Mouse (Mus musculus): Measurements from ENCODE around the gene Wapl. TPM values are rescaled to one million over a fixed set of nuclear protein-coding genes. Genes with fewer than 3 reads are reported as not detected.

The Wapl gene
- polyA plus RNA-seq, 1 experiment from 2014 or later, result 13.9 TPM

- Histone ChIP-seq H3K4me2 (no peak overlapping the region), H3K9ac (no peak overlapping the region), H3K9me3 (replicated peaks) (no peaks in the 10 kb centered on the region), H3K36me3 (no peaks in the 10 kb centered on the region), H3K27me3 (no peaks in the 10 kb centered on the region), H3K4me3 (no peak overlapping the region), H3K4me1 (replicated peaks) (peaks cover 7% of the 10 kb centered on the region), H3K27ac (no peak overlapping the region)
- no peak for ATAC-seq (replicated peaks; ENCODE audit: insufficient number of reproducible peaks, insufficient read depth, low FRiP score, low read depth)
- 45% methylated on average over 10 of the region's 10 CpGs for WGBS
These were observed 90.2 kb downstream of the Wapl start for GRCm38 (mm10) chr14:34763771-34764539.

GRCm38 (mm10) chr14:34764908-34765307 lies 91.2 kb downstream of the Wapl start:
- WGBS, result 86% methylated on average over 9 of the region's 9 CpGs

GRCm38 (mm10) chr14:34765380-34765779 lies 91.7 kb downstream of the Wapl start:
- no peak overlapping the region for H3K4me2 ChIP-seq
- peaks cover 11% of the 10 kb centered on the region for H3K4me1 ChIP-seq (replicated peaks)
- peaks cover 7% of the 10 kb centered on the region for H3K27me3 ChIP-seq
- H3K9me3 ChIP-seq (replicated peaks), result no peaks in the 10 kb centered on the region
- H3K4me3 ChIP-seq, result no peak overlapping the region
- no peak overlapping the region for H3K9ac ChIP-seq
- ATAC-seq (replicated peaks; ENCODE audit: insufficient number of reproducible peaks, insufficient read depth, low FRiP score, low read depth), result no peak
- H3K36me3 ChIP-seq, result no peaks in the 10 kb centered on the region
- no peak overlapping the region for H3K27ac ChIP-seq
- 84% methylated on average over 7 of the region's 7 CpGs for WGBS

More at GRCm38 (mm10) chr14:34764908-34765307, 91.2 kb downstream of the Wapl start:
- Histone ChIP-seq H3K36me3 (no peaks in the 10 kb centered on the region), H3K4me2 (no peak overlapping the region), H3K27me3 (peaks cover 5% of the 10 kb centered on the region), H3K27ac (no peak overlapping the region), H3K4me3 (no peak overlapping the region), H3K9ac (no peak overlapping the region), H3K4me1 (replicated peaks) (peaks cover 11% of the 10 kb centered on the region), H3K9me3 (replicated peaks) (no peaks in the 10 kb centered on the region)
- ATAC-seq (replicated peaks; ENCODE audit: insufficient number of reproducible peaks, insufficient read depth, low FRiP score, low read depth), result no peak

- H3K9ac ChIP-seq, result no peak overlapping the region
- 87% methylated on average over 5 of the region's 5 CpGs for WGBS
- no peak for ATAC-seq (replicated peaks; ENCODE audit: insufficient number of reproducible peaks, insufficient read depth, low FRiP score, low read depth)
- no peaks in the 10 kb centered on the region for H3K36me3 ChIP-seq
- H3K27me3 ChIP-seq, result peaks cover 10% of the 10 kb centered on the region
- no peaks in the 10 kb centered on the region for H3K9me3 ChIP-seq (replicated peaks)
- H3K27ac ChIP-seq, result no peak overlapping the region
- no peak overlapping the region for H3K4me2 ChIP-seq
- H3K4me3 ChIP-seq, result no peak overlapping the region
- peaks cover 11% of the 10 kb centered on the region for H3K4me1 ChIP-seq (replicated peaks)
These were observed 92.5 kb downstream of the Wapl start for GRCm38 (mm10) chr14:34766181-34766580.

GRCm38 (mm10) chr14:34768373-34768772 lies 94.6 kb downstream of the Wapl start:
- Histone ChIP-seq H3K36me3 (no peaks in the 10 kb centered on the region), H3K27ac (no peak overlapping the region), H3K9me3 (replicated peaks) (no peaks in the 10 kb centered on the region), H3K4me2 (peak overlapping the region; percentile 100), H3K27me3 (peaks cover 10% of the 10 kb centered on the region), H3K9ac (no peak overlapping the region), H3K4me1 (replicated peaks) (peaks cover 11% of the 10 kb centered on the region), H3K4me3 (peak overlapping the region; percentile 58)
- WGBS, result 2% methylated on average over 10 of the region's 10 CpGs
- peak; percentile 69 for ATAC-seq (replicated peaks; ENCODE audit: insufficient number of reproducible peaks, insufficient read depth, low FRiP score, low read depth)

GRCm38 (mm10) chr14:34769021-34769566 lies 95.4 kb downstream of the Wapl start:
- Histone ChIP-seq H3K9me3 (replicated peaks) (no peaks in the 10 kb centered on the region), H3K9ac (peak overlapping the region; percentile 57), H3K27me3 (peaks cover 10% of the 10 kb centered on the region), H3K4me2 (peak overlapping the region; percentile 100), H3K27ac (no peak overlapping the region), H3K36me3 (no peaks in the 10 kb centered on the region), H3K4me1 (replicated peaks) (peaks cover 11% of the 10 kb centered on the region), H3K4me3 (peak overlapping the region; percentile 58)
- WGBS, result under 1% methylated on average over 36 of the region's 36 CpGs
- ATAC-seq (replicated peaks; ENCODE audit: insufficient number of reproducible peaks, insufficient read depth, low FRiP score, low read depth), result peak; percentile 59

- H3K4me2 ChIP-seq, result peak overlapping the region; percentile 100
- no peak overlapping the region for H3K27ac ChIP-seq
- peaks cover 10% of the 10 kb centered on the region for H3K27me3 ChIP-seq
- peaks cover 11% of the 10 kb centered on the region for H3K4me1 ChIP-seq (replicated peaks)
- 15% methylated on average over 32 of the region's 32 CpGs for WGBS
- peak overlapping the region; percentile 58 for H3K4me3 ChIP-seq
- H3K9ac ChIP-seq, result peak overlapping the region; percentile 57
- peak; percentile 20; the same call in 1 of the 2 replicates for ATAC-seq (replicated peaks; ENCODE audit: insufficient number of reproducible peaks, insufficient read depth, low FRiP score, low read depth)
- no peaks in the 10 kb centered on the region for H3K9me3 ChIP-seq (replicated peaks)
- H3K36me3 ChIP-seq, result no peaks in the 10 kb centered on the region
These were observed 95.9 kb downstream of the Wapl start for GRCm38 (mm10) chr14:34769567-34770158.

GRCm38 (mm10) chr14:34770467-34770866 lies 96.7 kb downstream of the Wapl start:
- no peak overlapping the region for H3K4me2 ChIP-seq
- no peak overlapping the region for H3K4me3 ChIP-seq
- H3K27ac ChIP-seq, result no peak overlapping the region
- H3K9me3 ChIP-seq (replicated peaks), result no peaks in the 10 kb centered on the region
- WGBS, result 74% methylated on average over 6 of the region's 6 CpGs
- H3K9ac ChIP-seq, result no peak overlapping the region
- no peaks in the 10 kb centered on the region for H3K36me3 ChIP-seq
- no peak for ATAC-seq (replicated peaks; ENCODE audit: insufficient number of reproducible peaks, insufficient read depth, low FRiP score, low read depth)
- peaks cover 10% of the 10 kb centered on the region for H3K27me3 ChIP-seq
- peaks cover 11% of the 10 kb centered on the region for H3K4me1 ChIP-seq (replicated peaks)

GRCm38 (mm10) chr14:34771601-34772000 lies 97.9 kb downstream of the Wapl start:
- peaks cover 11% of the 10 kb centered on the region for H3K4me1 ChIP-seq (replicated peaks)
- H3K27ac ChIP-seq, result no peak overlapping the region
- no peaks in the 10 kb centered on the region for H3K36me3 ChIP-seq
- ATAC-seq (replicated peaks; ENCODE audit: insufficient number of reproducible peaks, insufficient read depth, low FRiP score, low read depth), result no peak
- H3K4me2 ChIP-seq, result no peak overlapping the region
- H3K9me3 ChIP-seq (replicated peaks), result no peaks in the 10 kb centered on the region
- H3K9ac ChIP-seq, result no peak overlapping the region
- no peak overlapping the region for H3K4me3 ChIP-seq
- WGBS, result 28% methylated on average over 9 of the region's 9 CpGs
- peaks cover 10% of the 10 kb centered on the region for H3K27me3 ChIP-seq

GRCm38 (mm10) chr14:34772132-34772531 lies 98.4 kb downstream of the Wapl start:
- H3K9ac ChIP-seq, result no peak overlapping the region
- ATAC-seq (replicated peaks; ENCODE audit: insufficient number of reproducible peaks, insufficient read depth, low FRiP score, low read depth), result no peak

GRCm38 (mm10) chr14:34773681-34774080 lies 100.0 kb downstream of the Wapl start:
- Histone ChIP-seq H3K27me3 (peaks cover 17% of the 10 kb centered on the region), H3K9ac (no peak overlapping the region), H3K4me3 (no peak overlapping the region), H3K27ac (no peak overlapping the region), H3K4me2 (no peak overlapping the region), H3K9me3 (replicated peaks) (no peaks in the 10 kb centered on the region), H3K4me1 (replicated peaks) (peaks cover 8% of the 10 kb centered on the region), H3K36me3 (no peaks in the 10 kb centered on the region)
- 70% methylated on average over 3 of the region's 3 CpGs for WGBS
- no peak for ATAC-seq (replicated peaks; ENCODE audit: insufficient number of reproducible peaks, insufficient read depth, low FRiP score, low read depth)

More at GRCm38 (mm10) chr14:34772132-34772531, 98.4 kb downstream of the Wapl start:
- peaks cover 12% of the 10 kb centered on the region for H3K27me3 ChIP-seq
- peaks cover 11% of the 10 kb centered on the region for H3K4me1 ChIP-seq (replicated peaks)
- WGBS, result 57% methylated on average over 7 of the region's 7 CpGs
- H3K4me2 ChIP-seq, result no peak overlapping the region
- no peak overlapping the region for H3K27ac ChIP-seq
- no peaks in the 10 kb centered on the region for H3K9me3 ChIP-seq (replicated peaks)
- no peak overlapping the region for H3K4me3 ChIP-seq
- H3K36me3 ChIP-seq, result no peaks in the 10 kb centered on the region
